Mouse (Mus musculus) G1E-ER4 (cell line): ENCODE measurements around the gene Gbp10. TPM values are rescaled to one million over a fixed set of nuclear protein-coding genes. Genes with fewer than 3 reads are reported as not detected.
"Not testable (repeated sequence)": the region's sequence is repeated elsewhere in the genome, so short reads cannot be mapped to it uniquely, and the experiment has no call there.

Experiments used
- GATA1 ChIP-seq: IDR thresholded peaks from one replicate; pipeline ENCODE4 v1.8.0; 2012; ENCODE audit warnings: low read length, inconsistent platforms
- polyA plus RNA-seq: library from polyadenylated mRNA; stranded (reverse); fragments of >175 nt; gene quantifications from 2 replicates; pipeline ENCODE4 v1.2.3, GENCODE M21; 2012

The Gbp10 gene
- not detected in 2 replicates for polyA plus RNA-seq

DNA sequence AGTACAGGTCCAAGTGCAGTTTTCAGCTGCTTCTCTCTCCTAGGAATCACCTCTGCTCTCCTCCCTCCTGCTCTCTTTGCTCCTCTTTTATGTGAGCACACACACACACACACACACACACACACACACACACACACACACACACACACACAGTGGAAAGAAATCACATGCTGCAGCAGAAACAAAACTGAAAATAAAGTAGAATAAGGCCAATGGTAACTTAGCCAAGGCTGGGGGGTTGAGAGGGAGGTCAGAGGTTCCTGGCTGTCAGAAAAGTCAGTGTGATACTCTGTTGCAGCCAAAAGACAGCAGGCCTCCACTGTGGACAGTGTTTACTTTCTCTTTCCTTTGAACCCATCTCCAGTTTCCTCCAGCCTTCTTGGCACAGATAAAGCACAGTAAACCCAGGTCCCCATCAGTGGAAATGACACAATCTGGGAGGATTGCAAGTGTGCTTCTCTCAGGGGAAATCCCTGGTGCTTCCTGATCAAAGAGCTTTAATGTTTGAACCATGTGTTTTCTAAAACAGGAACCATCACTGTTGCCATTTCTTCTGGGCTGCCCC lies at the start of gene Gbp10:
Gene Gbp10, minus strand, starts transcription at position 51 of the 565 bp plus-strand sequence.
- TF ChIP-seq GATA1: not testable (repeated sequence)

DNA sequence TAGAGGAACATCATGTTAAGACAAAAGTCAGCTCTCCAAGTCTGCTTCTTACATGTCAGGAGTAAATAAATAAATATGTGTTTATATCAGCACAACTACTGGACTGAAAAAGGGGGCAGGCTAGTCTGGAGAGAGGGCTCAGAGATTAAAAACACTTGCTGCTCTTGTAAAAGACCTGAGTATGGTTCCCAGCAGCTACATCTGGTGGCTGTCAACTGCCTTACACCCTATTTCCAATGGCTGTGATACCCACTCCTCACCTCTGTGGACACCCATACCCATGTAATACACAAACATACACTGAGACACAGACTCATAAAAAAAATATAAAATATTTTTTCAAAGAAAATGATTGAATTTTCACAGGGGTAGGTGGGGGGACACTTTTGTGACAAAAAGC lies 13.2 kb upstream of the Gbp10 start:
- no peak for TF ChIP-seq GATA1

DNA sequence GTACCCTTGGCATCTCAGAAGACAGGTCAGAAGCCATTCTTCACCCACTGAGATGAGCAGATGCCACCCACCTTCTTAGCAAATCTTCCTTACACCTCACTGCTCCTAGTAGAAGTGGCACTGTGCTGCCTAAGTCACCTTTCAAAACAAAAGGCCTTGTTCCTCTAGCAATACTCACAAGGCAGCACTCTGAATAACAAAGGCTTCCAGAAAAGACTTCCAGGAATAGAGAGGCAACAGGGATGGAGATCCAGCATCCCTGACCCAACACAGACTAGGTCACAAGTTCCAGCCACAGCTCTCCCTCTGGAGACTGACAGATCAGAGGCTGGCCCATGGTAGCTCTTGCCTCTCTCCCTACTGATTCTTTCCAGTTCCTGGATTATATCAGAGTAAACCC lies 57.9 kb downstream of the Gbp10 start:
- no peak for TF ChIP-seq GATA1

Other genes with a start within 250 kb of the Gbp10 start
- not detected in 2 replicates for gene Gbp9, start 100.0 kb downstream of the Gbp10 start, polyA plus RNA-seq
- not detected in 2 replicates for gene Gbp8, start 100.0 kb downstream of the Gbp10 start, polyA plus RNA-seq
- not detected in 2 replicates for gene Gbp4, start 99.9 kb downstream of the Gbp10 start, polyA plus RNA-seq
- not detected in 2 replicates for gene Gm43302, start 54.2 kb upstream of the Gbp10 start, polyA plus RNA-seq
- not detected in 2 replicates for gene Gbp6, start 54.2 kb upstream of the Gbp10 start, polyA plus RNA-seq
- 2.8 and 4.9 TPM in 2 replicates for gene Lrrc8b, start 176.2 kb upstream of the Gbp10 start, polyA plus RNA-seq